Mouse (Mus musculus): Measurements from ENCODE around the gene Map2k4.

DNA sequence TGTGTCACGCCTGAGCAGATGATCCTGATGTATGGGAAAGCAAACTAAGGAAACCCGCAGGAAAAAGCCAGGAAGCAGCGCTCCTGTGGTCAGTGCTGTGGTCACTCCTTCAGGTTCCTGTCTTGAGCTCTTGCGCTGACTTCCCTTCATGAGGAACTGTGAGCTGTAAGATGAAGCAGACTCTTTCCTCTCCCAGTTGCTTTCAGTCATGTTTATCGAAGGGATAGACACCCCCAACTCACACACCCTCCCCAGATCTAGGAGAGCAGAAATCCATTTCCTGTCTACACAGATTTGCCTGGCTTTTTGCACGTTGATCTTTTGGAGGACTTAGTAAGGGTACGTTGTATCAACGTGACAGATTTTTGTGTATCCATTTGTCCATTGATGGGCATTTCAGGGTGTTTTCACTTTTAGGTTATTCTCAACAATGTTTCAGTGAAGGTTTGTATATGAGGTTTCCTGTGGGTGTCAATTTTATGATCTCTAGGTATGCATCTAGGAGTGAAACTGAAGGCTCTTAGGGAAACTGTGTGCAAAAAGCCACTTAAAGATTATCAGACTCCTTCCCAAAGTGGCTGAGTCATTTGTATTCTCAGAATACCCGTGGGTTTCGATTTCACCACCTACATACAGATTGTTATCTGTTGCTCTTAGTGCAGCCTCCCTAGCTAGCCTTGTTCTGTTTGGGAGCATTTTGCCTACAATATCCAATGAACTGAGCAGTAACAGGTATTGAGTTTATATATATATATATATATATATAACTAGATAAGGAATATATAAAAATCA, 6.5 kb upstream of the Map2k4 start:
- TF ChIP-seq CTCF (IDR thresholded peaks at IDR 0.05; ENCODE audit: control insufficient read depth, insufficient read depth, low read length) (no peak), POLR2A (IDR thresholded peaks at IDR 0.05; ENCODE audit: borderline replicate concordance, control insufficient read depth, low read depth, low read length) (no peak)
